Comparison of ENCODE assay signal across 16 mouse cellular contexts in the genomic region with DNA sequence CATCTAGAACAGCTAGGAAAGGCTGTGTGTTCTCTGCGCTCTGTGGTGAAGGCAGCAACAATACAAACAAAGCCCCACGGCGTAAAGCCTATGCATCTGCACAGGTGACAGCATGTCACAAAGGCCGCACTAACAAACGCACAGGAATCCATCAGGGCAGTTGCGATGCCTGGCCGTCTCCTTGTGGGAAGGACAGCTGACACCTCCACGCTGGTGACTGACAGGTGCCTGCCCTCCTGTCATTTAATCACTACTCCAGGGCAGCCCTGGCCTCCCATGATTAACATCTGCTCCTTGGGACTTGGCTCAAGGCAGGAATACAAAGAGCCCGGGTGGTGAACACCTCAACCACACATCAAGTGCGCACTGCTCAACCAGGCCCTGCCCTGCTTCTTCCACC.
"Had no signal": no experiment of that assay in that cellular context is flagged by ENCODE, and none has a peak within 500 bp of the region (broad histone marks: within the 10 kb centered on the region; RNA-seq: fewer than 3 reads in every experiment).

No protein-coding gene starts in this region.

- H3K4me3 ChIP-seq: layer of hippocampus, adult 2 months; limb, embryonic 10.5 days; limb, embryonic 13.5 days; midbrain, embryonic 12.5 days; midbrain, embryonic 15.5 days; stomach, embryonic 15.5 days had no signal

- H3K9ac ChIP-seq: limb, embryonic 13.5 days; liver, embryonic 14.5 days; liver, postnatal 0 days; lung, embryonic 14.5 days; midbrain, embryonic 12.5 days; midbrain, embryonic 15.5 days; stomach, embryonic 15.5 days had no signal

- H3K4me1 ChIP-seq: stomach, embryonic 15.5 days had no signal

- H3K27ac ChIP-seq: kidney, postnatal 0 days; layer of hippocampus, adult 2 months; limb, embryonic 10.5 days; limb, embryonic 13.5 days; liver, embryonic 14.5 days; macrophage; midbrain, embryonic 12.5 days; midbrain, embryonic 15.5 days; stomach, embryonic 15.5 days had no signal

- H3K4me2 ChIP-seq: limb, embryonic 13.5 days; lung, embryonic 14.5 days; midbrain, embryonic 12.5 days; midbrain, embryonic 15.5 days; stomach, embryonic 15.5 days had no signal

- H3K27me3 ChIP-seq: limb, embryonic 13.5 days; midbrain, embryonic 12.5 days; midbrain, embryonic 15.5 days; stomach, embryonic 15.5 days had no signal

- DNase-seq: kidney, postnatal 25 days; layer of hippocampus, adult 9-11 months; liver; liver, postnatal 0 days; lung, embryonic 14.5 days; thymus, postnatal 25 days had no signal

- H3K9me3 ChIP-seq: midbrain, embryonic 15.5 days; stomach, embryonic 15.5 days had no signal

- ATAC-seq: liver, postnatal 0 days; lung, postnatal 0 days; midbrain, embryonic 15.5 days had no signal
